Mouse (Mus musculus): Measurements from ENCODE around the gene Maz. TPM values are rescaled to one million over a fixed set of nuclear protein-coding genes. Genes with fewer than 3 reads are reported as not detected.
A peak's percentile ranks its signal among the peaks of the same experiment; 100 is the strongest.

The Maz gene
- total RNA-seq, 2 experiments from 2014 or later: 210 to 221 TPM

DNA sequence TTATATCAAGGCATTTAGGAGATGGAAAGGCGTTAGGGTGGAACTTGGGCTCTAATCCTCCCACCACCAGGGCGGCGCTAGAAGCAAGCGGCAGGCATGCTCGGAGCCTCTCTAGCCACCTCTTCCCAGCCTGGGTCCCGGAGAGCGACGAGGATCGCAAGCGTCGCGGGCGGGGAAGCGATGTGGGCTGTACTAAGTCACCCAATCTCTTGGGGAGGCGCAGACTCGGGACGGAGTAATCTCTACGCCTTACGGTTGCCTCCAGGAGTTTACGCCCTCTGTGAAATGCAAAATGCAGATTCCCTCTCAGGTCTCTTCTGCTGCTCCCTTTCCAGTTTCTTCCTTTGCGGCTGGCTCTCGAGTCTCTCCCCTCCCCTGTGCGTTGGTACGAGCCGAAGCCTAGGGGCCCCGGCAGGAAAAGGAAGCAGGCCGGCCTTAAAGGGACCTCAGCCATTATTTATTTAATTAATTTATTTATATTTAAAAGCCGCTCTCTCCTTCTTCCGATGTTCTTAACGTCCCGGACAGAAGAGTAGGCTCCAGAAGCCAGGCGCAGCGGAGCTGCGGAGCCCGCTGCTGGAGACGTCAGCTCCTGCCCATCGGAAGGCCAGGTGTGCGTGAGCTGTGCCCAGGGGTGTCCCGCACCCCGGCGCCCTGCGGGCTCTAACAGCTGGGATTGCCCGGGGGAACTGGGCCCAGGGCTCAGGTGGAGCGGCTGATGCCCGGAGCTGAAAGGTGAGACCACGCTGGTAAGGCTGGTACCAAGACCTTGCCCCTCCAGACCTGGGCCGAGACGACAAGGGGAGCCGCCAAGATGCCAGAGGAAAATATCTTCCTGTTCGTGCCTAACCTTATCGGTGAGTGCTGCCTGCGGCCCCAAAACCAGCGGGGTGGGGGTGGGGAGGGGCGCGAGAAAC, 50.6 kb downstream of the Maz start, which contains the start of gene Cdiptos:
Gene Cdiptos, minus strand, starts transcription at position 149 of the 917 bp plus-strand sequence.
- peak; percentile 99 for TF ChIP-seq CTCF (IDR thresholded peaks at IDR 0.05)
- intact Hi-C loops (cut with DNase I): loop anchor here (1.0 to 2.0 kb wide), 2 partner anchors 41 to 51 kb away; partner anchors contain the start of genes Maz, Pagr1a and Pagr1b
- Histone ChIP-seq H3K27ac (peak within 1 kb of the TSS; percentile 100), H3K4me3 (peak within 1 kb of the TSS; percentile 99)
- peak; percentile 94 to 96 for DNase-seq (ENCODE audit: extremely low spot score in 1 of 2, low spot score in 2 of 2)

DNA sequence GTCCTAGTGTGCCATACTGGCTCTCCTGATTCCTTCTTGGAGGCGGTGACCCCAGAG, 51.1 kb downstream of the Maz start, which contains the start of gene Cdipt:
Gene Cdipt, plus strand, starts transcription at position 22 of the 57 bp plus-strand sequence.
- intact Hi-C loops (cut with DNase I): no loop called here

DNA sequence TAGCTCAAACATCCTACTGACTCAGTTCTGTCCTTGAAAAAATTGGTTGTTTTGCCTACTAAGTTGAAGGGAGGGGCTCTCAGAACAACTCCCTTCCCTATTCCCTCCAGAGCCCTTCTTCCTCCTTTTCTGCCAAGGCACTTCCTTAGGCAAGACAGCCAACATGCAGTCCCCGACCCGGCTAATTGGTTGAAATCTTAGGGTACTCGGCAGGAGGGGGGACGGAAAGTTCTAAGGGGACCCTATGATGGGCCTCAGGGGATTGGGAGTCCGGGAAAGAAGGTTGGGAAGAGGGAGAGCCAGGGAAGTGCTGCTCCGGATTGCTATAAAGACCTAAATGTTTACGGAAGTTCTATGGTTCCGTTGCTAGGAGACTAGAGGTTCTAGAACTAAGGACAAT, 51.3 kb downstream of the Maz start:
- Histone ChIP-seq H3K4me3 (peak overlapping the region; percentile 7; the same call in 1 of the 2 replicates), H3K27ac (peak overlapping the region; percentile 100)
- DNase-seq (ENCODE audit: extremely low spot score in 1 of 2, low spot score in 2 of 2): no peak
- no peak for TF ChIP-seq CTCF (IDR thresholded peaks at IDR 0.05)
- intact Hi-C loops (cut with DNase I): no loop called here

More for the DNA sequence above, 51.1 kb downstream of the Maz start, which contains the start of gene Cdipt:
- TF ChIP-seq CTCF (IDR thresholded peaks at IDR 0.05): no peak
- DNase-seq (ENCODE audit: extremely low spot score in 1 of 2, low spot score in 2 of 2): no peak
- H3K27ac ChIP-seq: peak within 1 kb of the TSS; percentile 100
- peak within 1 kb of the TSS; percentile 99 for H3K4me3 ChIP-seq

Small RNA genes within 50 kb of the gene (microRNA-seq; reads per million reads assigned to microRNA genes)
- 0 reads per million in 2 experiments for gene Gm44343

Other genes starting within 250 kb of the Maz start
- 1 to 10 TPM; 1.1 to 1.2 TPM for gene Tbx6, start 245.6 kb downstream of the Maz start, total RNA-seq (2021)
- 10 to 100 TPM; 50.4 TPM for gene Ppp4c, start 234.5 kb downstream of the Maz start, total RNA-seq (2021)
- gene Fam57b, start 229.4 kb downstream of the Maz start, total RNA-seq (2021): 10 to 100 TPM; 71.6 to 77.4 TPM
- not detected for gene 4930451I11Rik, start 195.4 kb downstream of the Maz start, total RNA-seq (2021)
- gene Doc2a, start 179.6 kb downstream of the Maz start, total RNA-seq (2021): 10 to 100 TPM; 46.9 to 51.7 TPM
- 10 to 100 TPM; 36.6 to 40.9 TPM for gene Hirip3, start 165.1 kb downstream of the Maz start, total RNA-seq (2021)
- gene Ino80e, start 164.7 kb downstream of the Maz start, total RNA-seq (2021): 10 to 100 TPM; 52.5 to 53.2 TPM
- 100 to 1,000 TPM; 162 to 167 TPM for gene Taok2, start 142.3 kb downstream of the Maz start, total RNA-seq (2021)
- gene Tmem219, start 104.1 kb downstream of the Maz start, total RNA-seq (2021): 10 to 100 TPM; 17.3 to 22.0 TPM
- 100 to 1,000 TPM; 135 to 146 TPM for gene Kctd13, start 98.2 kb downstream of the Maz start, total RNA-seq (2021)
- 10 to 100 TPM; 51.4 to 55.8 TPM for gene Asphd1, start 77.5 kb downstream of the Maz start, total RNA-seq (2021)
- 100 to 1,000 TPM; 421 to 427 TPM for gene Sez6l2, start 76.5 kb downstream of the Maz start, total RNA-seq (2021)
- gene Cdipt, start 51.1 kb downstream of the Maz start, total RNA-seq (2021): 100 to 1,000 TPM; 181 to 186 TPM
- gene Cdiptos, start 50.9 kb downstream of the Maz start, total RNA-seq (2021): under 1 TPM in 1 of 2 experiments, not detected in 1; 0.52 TPM
- 1 to 10 TPM; 7.2 to 8.3 TPM for gene Mvp, start 12.4 kb downstream of the Maz start, total RNA-seq (2021)
- 1 to 10 TPM in 1 of 2 experiments, not detected in 1; 1.2 TPM for gene Pagr1b, start 10.6 kb downstream of the Maz start, total RNA-seq (2021)
- 10 to 100 TPM; 15.1 to 27.1 TPM for gene Pagr1a, start 9.7 kb downstream of the Maz start, total RNA-seq (2021)
- gene Gm42742, start 5.9 kb downstream of the Maz start, total RNA-seq (2021): 10 to 100 TPM; 61.0 to 66.3 TPM
- 100 to 1,000 TPM; 214 to 216 TPM for gene Prrt2, start 5.8 kb downstream of the Maz start, total RNA-seq (2021)
- gene Kif22, start 15.4 kb upstream of the Maz start, total RNA-seq (2021): 1 to 10 TPM; 4.4 to 9.7 TPM
- not detected for gene Zg16, start 60.3 kb upstream of the Maz start, total RNA-seq (2021)
- 1 to 10 TPM; 1.2 TPM for gene AI467606, start 64.3 kb upstream of the Maz start, total RNA-seq (2021)
- under 1 TPM; 0.28 to 0.32 TPM for gene Qprt, start 95.2 kb upstream of the Maz start, total RNA-seq (2021)
- gene Spn, start 110.8 kb upstream of the Maz start, total RNA-seq (2021): under 1 TPM; 0.18 to 0.23 TPM
- gene Cd2bp2, start 169.0 kb upstream of the Maz start, total RNA-seq (2021): 10 to 100 TPM; 77.7 to 80.8 TPM
- gene Tbc1d10b, start 181.4 kb upstream of the Maz start, total RNA-seq (2021): 100 to 1,000 TPM in 1 of 2 experiments, 10 to 100 TPM in 1; 91.9 to 110 TPM
- gene Mylpf, start 181.9 kb upstream of the Maz start, total RNA-seq (2021): 1 to 10 TPM; 2.7 to 3.3 TPM
- gene Zfp553, start 206.0 kb upstream of the Maz start, total RNA-seq (2021): 10 to 100 TPM; 17.8 to 20.5 TPM
- 1 to 10 TPM; 3.5 to 6.4 TPM for gene Sept1, start 206.1 kb upstream of the Maz start, total RNA-seq (2021)
- 10 to 100 TPM; 58.8 to 68.6 TPM for gene Zfp771, start 217.2 kb upstream of the Maz start, total RNA-seq (2021)
- 10 to 100 TPM; 24.1 to 25.9 TPM for gene Dctpp1, start 233.7 kb upstream of the Maz start, total RNA-seq (2021)
- 10 to 100 TPM; 33.0 to 39.8 TPM for gene Sephs2, start 247.0 kb upstream of the Maz start, total RNA-seq (2021)